Mouse (Mus musculus) CH12.LX (cell line): ENCODE results near the gene Mindy3. TPM values are rescaled to one million over a fixed set of nuclear protein-coding genes. Genes with fewer than 3 reads are reported as not detected.
A peak's percentile ranks its signal among the peaks of the same experiment; 100 is the strongest.

Experiments
- DNase-seq: peaks from one replicate; pipeline ENCODE4 v3.0.0-alpha.2; 2013; ENCODE audit errors: extremely low read depth
- H3K27ac ChIP-seq: 2 replicates; pipeline ENCODE4 v1.5.1; 2012; ENCODE audit warnings: low read depth, mild to moderate bottlenecking, control low read depth, moderate library complexity; ENCODE audit not compliant: insufficient read depth
- H3K27me3 ChIP-seq: replicated peaks from 2 replicates; pipeline ENCODE3; 2012; ENCODE audit warnings: inconsistent platforms
- H3K36me3 ChIP-seq, 2 experiments: replicated peaks in 1 of 2; 2 replicates each; pipeline versions ENCODE3 to v1.6.1; 2012; ENCODE audit warnings: inconsistent platforms in 1 of 2, low read length in 1 of 2, mild to moderate bottlenecking in 1 of 2, mixed read lengths in 1 of 2, moderate library complexity in 1 of 2; ENCODE audit not compliant: control insufficient read depth in 1 of 2, insufficient read depth in 1 of 2
- H3K4me1 ChIP-seq, 2 experiments: 2 replicates each; pipeline ENCODE4 v1.6.1; 2012; ENCODE audit warnings: inconsistent platforms in 1 of 2, moderate library complexity in 1 of 2; ENCODE audit not compliant: insufficient read depth in 2 of 2, control insufficient read depth in 1 of 2
- H3K4me2 ChIP-seq: 2 replicates; pipeline ENCODE4 v1.6.1; 2012; ENCODE audit warnings: low read depth, mild to moderate bottlenecking, control low read depth; ENCODE audit not compliant: poor library complexity, insufficient read depth, severe bottlenecking
- H3K4me3 ChIP-seq, 3 experiments: fragments of 150-350 bp in 1 of 3; sonication (generic) in 1 of 3; replicated peaks in 1 of 3; 2 replicates each; pipeline versions ENCODE3 to v1.5.1; 2011 to 2012; ENCODE audit warnings: low read depth in 2 of 3, low read length in 2 of 3, mild to moderate bottlenecking in 2 of 3, moderate library complexity in 2 of 3, control low read depth in 1 of 3, improper control_type of control experiment in 1 of 3, inconsistent platforms in 1 of 3, mixed read lengths in 1 of 3; ENCODE audit not compliant: poor library complexity in 1 of 3
- H3K79me2 ChIP-seq: replicated peaks from 2 replicates; pipeline ENCODE4 v1.6.1; 2012; ENCODE audit warnings: mild to moderate bottlenecking, moderate library complexity; ENCODE audit not compliant: control insufficient read depth, poor library complexity, insufficient read depth, severe bottlenecking; ENCODE audit errors: extremely low read depth
- H3K9ac ChIP-seq: 2 replicates; pipeline ENCODE4 v1.6.1; 2012; ENCODE audit warnings: low read depth, mild to moderate bottlenecking, control low read depth, moderate library complexity; ENCODE audit not compliant: insufficient read depth
- H3K9me3 ChIP-seq: replicated peaks from 2 replicates; pipeline ENCODE3; 2012; ENCODE audit warnings: low read length, inconsistent platforms, mixed read lengths
- BHLHE40 ChIP-seq: IDR thresholded peaks from 2 replicates; pipeline ENCODE4 v1.6.1; 2011; ENCODE audit warnings: mild to moderate bottlenecking, low read depth, low read length, improper control_type of control experiment
- CHD2 ChIP-seq: IDR thresholded peaks from 2 replicates; pipeline ENCODE4 v1.6.1; 2011; ENCODE audit warnings: low read length, improper control_type of control experiment
- E2F4 ChIP-seq: IDR thresholded peaks from 2 replicates; pipeline ENCODE4 v1.6.1; 2011; ENCODE audit warnings: low read depth, low read length, improper control_type of control experiment; ENCODE audit not compliant: insufficient replicate concordance
- ETS1 ChIP-seq: conservative IDR thresholded peaks from 2 replicates; pipeline ENCODE4 v1.6.1; 2012; ENCODE audit warnings: low read depth, mild to moderate bottlenecking, inconsistent platforms, low read length, improper control_type of control experiment, moderate library complexity
- HCFC1 ChIP-seq: IDR thresholded peaks from 2 replicates; pipeline ENCODE4 v1.6.1; 2012; ENCODE audit warnings: low read depth, mild to moderate bottlenecking, inconsistent platforms, low read length, improper control_type of control experiment
- JUND ChIP-seq: conservative IDR thresholded peaks from 2 replicates; pipeline ENCODE4 v1.6.1; 2011; ENCODE audit warnings: low read depth, low read length, improper control_type of control experiment
- KAT2A ChIP-seq: IDR thresholded peaks from 2 replicates; pipeline ENCODE4 v1.6.1; 2012; ENCODE audit warnings: low read length, improper control_type of control experiment, inconsistent platforms; ENCODE audit not compliant: insufficient replicate concordance
- MAFK ChIP-seq: IDR thresholded peaks from 2 replicates; pipeline ENCODE4 v1.6.1; 2011; ENCODE audit warnings: low read length, improper control_type of control experiment; ENCODE audit not compliant: insufficient replicate concordance
- MAX ChIP-seq: IDR thresholded peaks from 2 replicates; pipeline ENCODE4 v1.6.1; 2011; ENCODE audit warnings: low read length, improper control_type of control experiment
- MAZ ChIP-seq: IDR thresholded peaks from 2 replicates; pipeline ENCODE4 v1.6.1; 2012; ENCODE audit warnings: low read depth, mild to moderate bottlenecking, inconsistent platforms, low read length, improper control_type of control experiment, moderate library complexity
- MEF2A ChIP-seq: IDR thresholded peaks from 2 replicates; pipeline ENCODE4 v1.6.1; 2014; ENCODE audit warnings: low read depth, mild to moderate bottlenecking, inconsistent platforms, low read length, improper control_type of control experiment, borderline replicate concordance
- MXI1 ChIP-seq: IDR thresholded peaks from 2 replicates; pipeline ENCODE4 v1.6.1; 2011; ENCODE audit warnings: mild to moderate bottlenecking, low read depth, low read length, improper control_type of control experiment
- NELFE ChIP-seq: IDR thresholded peaks from 2 replicates; pipeline ENCODE4 v1.6.1; 2011; ENCODE audit warnings: low read depth, low read length, improper control_type of control experiment
- POLR2A ChIP-seq: IDR thresholded peaks from 2 replicates; pipeline ENCODE4 v1.6.1; 2011; ENCODE audit warnings: low read depth, mild to moderate bottlenecking, improper control_type of control experiment, low read length
- POLR2AphosphoS2 ChIP-seq: IDR thresholded peaks from 2 replicates; pipeline ENCODE4 v1.6.1; 2011; ENCODE audit warnings: low read depth, low read length, improper control_type of control experiment
- RAD21 ChIP-seq: IDR thresholded peaks from 2 replicates; pipeline ENCODE4 v1.6.1; 2011; ENCODE audit warnings: low read depth, mild to moderate bottlenecking, low read length, improper control_type of control experiment, moderate library complexity
- SMC3 ChIP-seq: IDR thresholded peaks from 2 replicates; pipeline ENCODE4 v1.6.1; 2011; ENCODE audit warnings: low read depth, low read length, improper control_type of control experiment
- TCF12 ChIP-seq: IDR thresholded peaks from 2 replicates; pipeline ENCODE4 v1.6.1; 2014; ENCODE audit warnings: low read depth, mild to moderate bottlenecking, inconsistent platforms, low read length, improper control_type of control experiment
- ZC3H11A ChIP-seq: IDR thresholded peaks from 2 replicates; pipeline ENCODE4 v1.6.1; 2012; ENCODE audit warnings: low read depth, mild to moderate bottlenecking, inconsistent platforms, low read length, improper control_type of control experiment
- ZMIZ1 ChIP-seq: IDR thresholded peaks from 2 replicates; pipeline ENCODE4 v1.6.1; 2012; ENCODE audit warnings: low read depth, mild to moderate bottlenecking, inconsistent platforms, low read length, improper control_type of control experiment
- dilution Hi-C: fragments of 300-500 bp; cut with MboI; formaldehyde crosslinking; loops from 2 replicates; pipeline ENCODE4 v1.14.3; 2020; ENCODE audit warnings: low sequenced_read_pairs; ENCODE audit not compliant: extremely low pct_unique_long_range_greater_than_20kb, extremely low pct_ligation_motif_present
- in situ Hi-C: fragments of 300-500 bp; cut with MboI; formaldehyde crosslinking; loops from 3 replicates; pipeline ENCODE4 v1.14.3; 2019; ENCODE audit warnings: low sequenced_read_pairs, low pct_ligation_motif_present, low pct_unique_long_range_greater_than_20kb, mixed read lengths
- polyA plus RNA-seq: library from polyadenylated mRNA; unstranded; fragments of >175 nt; gene quantifications from 2 replicates; pipeline ENCODE4 v1.2.1, GENCODE M21; 2012; ENCODE audit warnings: low read depth; ENCODE audit not compliant: insufficient read length
- total RNA-seq, 2 experiments: library from RNA; depleted of rRNA; stranded (reverse); fragments of 300-350 nt in 1 of 2; fragments of >200 nt in 1 of 2; gene quantifications; 2 replicates each; pipeline ENCODE4 v1.2.3; 2012 to 2014

The Mindy3 gene
- total and polyA plus RNA-seq, 3 experiments = 20.7 to 43.7 (median 33.8) TPM

DNA sequence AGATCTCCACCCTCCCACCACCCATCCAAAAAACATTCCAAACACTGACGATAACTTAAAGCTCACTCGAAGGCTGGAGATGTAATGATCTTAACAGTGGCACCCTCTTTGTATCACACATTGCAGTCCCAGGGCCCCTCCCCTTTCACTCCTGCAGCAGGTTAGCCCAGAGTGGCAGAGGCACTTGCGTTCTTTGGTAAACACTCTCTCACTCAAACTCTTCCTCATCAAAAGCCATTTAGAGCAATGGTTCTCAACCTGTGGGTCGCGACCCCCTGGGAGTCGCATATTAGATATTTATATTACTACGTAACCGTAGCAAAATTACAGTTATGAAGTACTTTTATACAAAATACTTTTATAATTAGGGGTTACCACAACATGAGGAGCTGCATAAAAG, 1.1 kb downstream of the Mindy3 start:
- Histone ChIP-seq H3K36me3 (peaks cover 0 to 12% of the 10 kb centered on the region in 2 experiments), H3K4me3 (peak overlapping the region; percentile 71 to 94 (median 91))

DNA sequence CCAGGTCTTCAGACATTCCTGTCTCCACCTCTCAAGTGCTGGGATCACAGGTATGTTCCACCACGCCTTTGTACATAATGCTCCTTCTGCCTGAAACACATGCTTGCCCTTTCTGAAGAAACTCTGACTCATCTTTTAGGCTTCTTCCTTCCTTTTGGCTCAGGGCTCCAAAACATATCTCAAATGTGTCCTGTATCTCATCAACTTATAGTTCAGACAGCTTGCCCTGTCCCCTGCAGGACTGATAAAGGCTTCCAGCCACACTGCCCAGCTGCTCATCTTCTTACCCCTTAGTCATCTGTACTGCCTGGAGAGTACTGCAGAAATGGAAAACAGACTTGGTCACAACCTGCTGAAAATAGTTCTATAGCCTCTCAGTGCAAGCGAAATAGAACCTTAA, 7.0 kb downstream of the Mindy3 start:
- Histone ChIP-seq H3K27me3 (no peaks in the 10 kb centered on the region), H3K79me2 (peaks cover 8% of the 10 kb centered on the region), H3K9me3 (no peaks in the 10 kb centered on the region), H3K27ac (no peak overlapping the region), H3K4me3 (no peak overlapping the region), H3K4me1 (peaks cover 2 to 39% of the 10 kb centered on the region in 2 experiments; a peak in 2 of 4 replicates), H3K36me3 (peaks cover 6 to 40% of the 10 kb centered on the region in 2 experiments), H3K9ac (no peak overlapping the region), H3K4me2 (no peak overlapping the region)
- dilution Hi-C loops = no loop called here
- DNase-seq = no peak
- in situ Hi-C loops = no loop called here
- TF ChIP-seq POLR2A (no peak), JUND (no peak), ZMIZ1 (no peak), HCFC1 (no peak), SMC3 (no peak), TCF12 (no peak), ZC3H11A (no peak), ETS1 (no peak), POLR2AphosphoS2 (no peak), KAT2A (no peak), E2F4 (no peak), MAX (no peak), MEF2A (no peak), MXI1 (no peak), MAFK (no peak), RAD21 (no peak)

More for the DNA sequence above, 1.1 kb downstream of the Mindy3 start:
- no peak overlapping the region for H3K27ac ChIP-seq
- peaks cover 14% of the 10 kb centered on the region for H3K79me2 ChIP-seq
- H3K27me3 ChIP-seq = no peaks in the 10 kb centered on the region
- peak; percentile 9 for DNase-seq
- peak overlapping the region; percentile 72; the same call in 1 of the 2 replicates for H3K9ac ChIP-seq
- H3K4me1 ChIP-seq = peaks cover 6 to 22% of the 10 kb centered on the region in 2 experiments; a peak in 3 of 4 replicates
- dilution Hi-C loops (no loop called here), in situ Hi-C loops (no loop called here)
- H3K9me3 ChIP-seq = no peaks in the 10 kb centered on the region
- peak overlapping the region; percentile 74 for H3K4me2 ChIP-seq
- TF ChIP-seq MAZ = no peak
- TF ChIP-seq BHLHE40 = no peak
- peak; percentile 94 for TF ChIP-seq CHD2
- TF ChIP-seq NELFE = no peak
